Comparison of ENCODE assay signal across 8 mouse cellular contexts in the genomic region with DNA sequence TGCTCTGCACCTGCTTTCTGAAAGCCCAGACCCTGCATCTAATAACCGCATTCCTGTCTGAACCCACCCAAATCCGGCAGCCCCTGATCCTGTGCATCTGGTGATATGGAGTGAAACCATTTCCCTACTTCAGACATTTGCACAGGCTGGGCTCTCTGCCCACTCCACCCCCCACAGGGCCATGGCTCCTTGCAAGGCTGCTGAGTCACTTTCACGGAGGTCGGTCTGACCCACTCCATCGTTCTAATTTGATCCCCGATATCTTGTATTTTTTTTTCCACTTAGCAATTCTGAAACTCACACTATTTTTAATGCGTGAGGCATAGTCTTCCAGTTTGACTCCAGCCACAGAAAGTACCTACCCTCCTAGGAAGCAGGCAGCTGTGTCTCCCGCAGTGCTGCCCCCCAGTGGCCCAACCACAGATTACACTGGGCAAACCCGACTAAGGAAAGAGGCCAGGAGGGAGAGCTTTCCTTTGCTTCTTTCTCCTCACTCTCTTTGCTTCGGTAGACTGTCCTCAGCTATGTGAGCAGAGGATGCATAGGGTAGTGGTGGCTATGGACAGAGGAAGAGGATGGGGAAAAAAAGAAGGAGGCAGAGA. TPM values are rescaled to one million over a fixed set of nuclear protein-coding genes. Genes with fewer than 3 reads are reported as not detected.
DNase-seq lines count a peak whose midpoint lies in the region; ATAC-seq and TF ChIP-seq lines count a peak whose summit lies in the region.

No protein-coding gene starts in this region.

- TF ChIP-seq POLR2A in limb, embryonic 14.5 days (IDR thresholded peaks at IDR 0.05; ENCODE audit: borderline replicate concordance, extremely low read depth, insufficient read depth, insufficient read length): no peak

- intact Hi-C loops in heart, postnatal 25 days (cut with DNase I): no loop called here

- no peak overlapping the region for H3K4me3 ChIP-seq in limb, embryonic 14.5 days (replicated peaks; ENCODE audit: low read length)

- H3K27ac ChIP-seq in limb, embryonic 14.5 days (replicated peaks; ENCODE audit: low read depth, low read length): no peak overlapping the region

- no peak overlapping the region for H3K4me2 ChIP-seq in limb, embryonic 14.5 days (replicated peaks; ENCODE audit: low read depth, low read length, severe bottlenecking)

- H3K9me3 ChIP-seq in limb, embryonic 14.5 days (ENCODE audit: control insufficient read depth, low read length): no peaks in the 10 kb centered on the region

- H3K4me1 ChIP-seq in limb, embryonic 14.5 days (ENCODE audit: control insufficient read depth, insufficient read depth, low read length): 0 out of 2 replicates have a peak, but pooled peaks cover 3% of the 10 kb centered on the region

- H3K27me3 ChIP-seq in limb, embryonic 14.5 days (ENCODE audit: control insufficient read depth, insufficient read depth, low read length): no peaks in the 10 kb centered on the region

- H3K36me3 ChIP-seq in limb, embryonic 14.5 days (ENCODE audit: control insufficient read depth, insufficient read depth, low read length): no peaks in the 10 kb centered on the region

- peak; percentile 79 for DNase-seq in layer of hippocampus, adult 11-12 months (ENCODE audit: low spot score)
- no peak for DNase-seq in layer of hippocampus, adult 9-11 months
- peak; percentile 52 for DNase-seq in T-cell, adult 2 months (ENCODE audit: low spot score)
- peak; percentile 64 to 76 for DNase-seq in cerebellum, postnatal 4 days (ENCODE audit: low spot score in 2 of 2)
- peak; percentile 37 for DNase-seq in heart, postnatal 25 days (ENCODE audit: low spot score)
- DNase-seq in limb, embryonic 14.5 days (ENCODE audit: low spot score): peak; percentile 40
- peak; percentile 69 for DNase-seq in ovary, postnatal 14 days (ENCODE audit: low spot score)
- DNase-seq in urinary bladder, postnatal 25 days (ENCODE audit: low spot score): peak; percentile 68

- ATAC-seq in limb, embryonic 14.5 days (ENCODE audit: low FRiP score, low read depth): no peak; the same call in 1 of the 2 replicates

- H3K9ac ChIP-seq in limb, embryonic 14.5 days (ENCODE audit: low read depth, low read length, severe bottlenecking): no peak overlapping the region

- WGBS in limb, embryonic 14.5 days: 25% methylated on average over 10 of the region's 10 CpGs

RNA-seq across cellular contexts. Expression of a gene that starts 7.6 kb away (rescaled TPM):
- under 1 TPM in 1 of 2 experiments, not detected in 1; 0.06 TPM for total RNA-seq in heart, postnatal 25 days (2021)
- 0.18 and 0.23 TPM in 2 replicates for polyA plus RNA-seq in limb, embryonic 14.5 days (2012; rRNA removed)
- polyA plus RNA-seq in limb, embryonic 14.5 days (2014; fragmentation: Nextera tagmentation; extraction: Ambion mirVana): 0.10 and 0.28 TPM in 2 replicates

RNA-seq across cellular contexts. Expression of a gene that starts 19.7 kb away (rescaled TPM):
- 1 to 10 TPM; 2.2 to 2.4 TPM for total RNA-seq in heart, postnatal 25 days (2021)
- polyA plus RNA-seq in limb, embryonic 14.5 days (2012; rRNA removed): 9.8 and 10.1 TPM in 2 replicates
- polyA plus RNA-seq in limb, embryonic 14.5 days (2014; fragmentation: Nextera tagmentation; extraction: Ambion mirVana): 8.6 and 10.8 TPM in 2 replicates

RNA-seq across cellular contexts. Expression of a gene that starts 39.3 kb away (rescaled TPM):
- total RNA-seq in heart, postnatal 25 days (2021): not detected
- polyA plus RNA-seq in limb, embryonic 14.5 days (2012; rRNA removed): 0.46 and 0.49 TPM in 2 replicates
- polyA plus RNA-seq in limb, embryonic 14.5 days (2014; fragmentation: Nextera tagmentation; extraction: Ambion mirVana): 0.44 and 0.68 TPM in 2 replicates
